Mouse (Mus musculus): Measurements from ENCODE around the gene H2-K1. TPM values are rescaled to one million over a fixed set of nuclear protein-coding genes. Genes with fewer than 3 reads are reported as not detected.
A peak's percentile ranks its signal among the peaks of the same experiment; 100 is the strongest.

Gene H2-K1
- 1,803 and 2,030 TPM in 2 replicates for total RNA-seq (2017)

GRCm38 (mm10) chr17:34000150-34000537 lies at the start of gene H2-K1:
Gene H2-K1 (minus strand): TSS chr17:34000347.
- ATAC-seq (ENCODE audit: extremely low read depth, insufficient number of reproducible peaks, low FRiP score, poor library complexity, severe bottlenecking) = peak; percentile 97

- peak; percentile 34; the same call in 1 of the 2 replicates for ATAC-seq (ENCODE audit: extremely low read depth, insufficient number of reproducible peaks, low FRiP score, poor library complexity, severe bottlenecking)
Measured at GRCm38 (mm10) chr17:34047404-34048050, 47.4 kb upstream of the H2-K1 start.

- no peak for ATAC-seq (ENCODE audit: extremely low read depth, insufficient number of reproducible peaks, low FRiP score, poor library complexity, severe bottlenecking)
Measured at GRCm38 (mm10) chr17:34045941-34046340, 45.8 kb upstream of the H2-K1 start.

- no peak for ATAC-seq (ENCODE audit: extremely low read depth, insufficient number of reproducible peaks, low FRiP score, poor library complexity, severe bottlenecking)
Measured at GRCm38 (mm10) chr17:34039562-34040450, 39.7 kb upstream of the H2-K1 start.

GRCm38 (mm10) chr17:34038878-34039561 lies 38.9 kb upstream of the H2-K1 start, which contains the start of gene Col11a2:
Gene Col11a2 (plus strand): TSS chr17:34039437.
- ATAC-seq (ENCODE audit: extremely low read depth, insufficient number of reproducible peaks, low FRiP score, poor library complexity, severe bottlenecking) = no peak

GRCm38 (mm10) chr17:34038440-34038839 lies 38.3 kb upstream of the H2-K1 start:
- no peak for ATAC-seq (ENCODE audit: extremely low read depth, insufficient number of reproducible peaks, low FRiP score, poor library complexity, severe bottlenecking)

GRCm38 (mm10) chr17:34037241-34037640 lies 37.1 kb upstream of the H2-K1 start:
- ATAC-seq (ENCODE audit: extremely low read depth, insufficient number of reproducible peaks, low FRiP score, poor library complexity, severe bottlenecking) = no peak

- ATAC-seq (ENCODE audit: extremely low read depth, insufficient number of reproducible peaks, low FRiP score, poor library complexity, severe bottlenecking) = no peak
Measured at GRCm38 (mm10) chr17:34036647-34037046, 36.5 kb upstream of the H2-K1 start.

GRCm38 (mm10) chr17:34035517-34035916 lies 35.4 kb upstream of the H2-K1 start:
- ATAC-seq (ENCODE audit: extremely low read depth, insufficient number of reproducible peaks, low FRiP score, poor library complexity, severe bottlenecking) = no peak

- peak; percentile 34; the same call in 1 of the 2 replicates for ATAC-seq (ENCODE audit: extremely low read depth, insufficient number of reproducible peaks, low FRiP score, poor library complexity, severe bottlenecking)
Measured at GRCm38 (mm10) chr17:34034064-34034463, 33.9 kb upstream of the H2-K1 start.

GRCm38 (mm10) chr17:34033441-34033840 lies 33.3 kb upstream of the H2-K1 start:
- no peak for ATAC-seq (ENCODE audit: extremely low read depth, insufficient number of reproducible peaks, low FRiP score, poor library complexity, severe bottlenecking)

- peak; percentile 14; the same call in 1 of the 2 replicates for ATAC-seq (ENCODE audit: extremely low read depth, insufficient number of reproducible peaks, low FRiP score, poor library complexity, severe bottlenecking)
Measured at GRCm38 (mm10) chr17:34032806-34033205, 32.7 kb upstream of the H2-K1 start.

- no peak for ATAC-seq (ENCODE audit: extremely low read depth, insufficient number of reproducible peaks, low FRiP score, poor library complexity, severe bottlenecking)
Measured at GRCm38 (mm10) chr17:34032174-34032632, 32.1 kb upstream of the H2-K1 start.

GRCm38 (mm10) chr17:34031465-34032173 lies 31.5 kb upstream of the H2-K1 start, which contains the start of the genes Slc39a7 and Rxrb:
Gene Slc39a7 (minus strand): TSS chr17:34031682.
Gene Rxrb (plus strand): TSS chr17:34031812.
- peak; percentile 59 for ATAC-seq (ENCODE audit: extremely low read depth, insufficient number of reproducible peaks, low FRiP score, poor library complexity, severe bottlenecking)

GRCm38 (mm10) chr17:34030861-34031326 lies 30.7 kb upstream of the H2-K1 start:
- no peak for ATAC-seq (ENCODE audit: extremely low read depth, insufficient number of reproducible peaks, low FRiP score, poor library complexity, severe bottlenecking)

- ATAC-seq (ENCODE audit: extremely low read depth, insufficient number of reproducible peaks, low FRiP score, poor library complexity, severe bottlenecking) = no peak
Measured at GRCm38 (mm10) chr17:34029890-34030595, 29.9 kb upstream of the H2-K1 start.

- ATAC-seq (ENCODE audit: extremely low read depth, insufficient number of reproducible peaks, low FRiP score, poor library complexity, severe bottlenecking) = no peak
Measured at GRCm38 (mm10) chr17:34029150-34029889, 29.2 kb upstream of the H2-K1 start.

Measured in neutrophil, adult 5-6 weeks (primary cell).